Mouse (Mus musculus): ENCODE measurements around the gene Slc22a7. TPM values are rescaled to one million over a fixed set of nuclear protein-coding genes. Genes with fewer than 3 reads are reported as not detected.
A peak's percentile ranks its signal among the peaks of the same experiment; 100 is the strongest.

The Slc22a7 gene
- polyA plus RNA-seq (2012; ENCODE audit: insufficient read depth, insufficient read length, missing spikeins), result not detected in 2 replicates

DNA sequence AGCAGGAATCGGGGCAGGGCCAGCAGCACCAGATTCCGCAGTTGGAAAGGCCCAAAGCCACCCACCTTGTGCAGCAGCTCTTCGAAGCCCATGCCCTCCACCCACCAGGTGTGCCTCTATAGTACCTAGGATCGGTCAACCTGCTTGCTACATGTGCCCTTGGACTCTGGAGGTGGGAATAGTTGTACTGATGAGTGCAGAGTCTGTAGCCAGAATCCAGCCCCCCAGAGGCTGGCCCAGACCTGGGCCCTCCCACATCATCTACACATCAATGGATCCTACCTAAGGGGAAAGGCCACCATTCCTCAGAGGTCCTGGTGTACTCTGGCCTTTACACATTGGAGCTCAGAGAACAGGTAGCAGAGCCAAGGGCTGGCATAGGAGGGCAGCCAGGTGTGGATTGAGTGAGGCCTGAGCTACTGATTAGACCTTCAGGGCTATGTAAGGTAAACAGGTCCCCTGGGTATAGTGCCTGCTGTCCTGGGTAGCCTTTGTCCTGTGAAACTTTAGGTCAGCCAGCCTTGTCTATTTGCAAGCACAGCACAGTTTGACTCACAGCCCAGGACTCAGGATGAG is at the start of gene Slc22a7:
Slc22a7 (minus strand) TSS at position 160 of the 576 bp plus-strand sequence.
- Histone ChIP-seq H3K4me3 (ENCODE audit: insufficient read depth, low read length) (no peak within 1 kb of the TSS), H3K4me1 (ENCODE audit: control insufficient read depth, insufficient read depth, low read length) (no peaks in the 10 kb centered on the region), H3K27ac (ENCODE audit: insufficient read depth, low read depth, low read length) (no peak within 1 kb of the TSS)
- TF ChIP-seq CTCF (IDR thresholded peaks at IDR 0.05; ENCODE audit: low read depth, low read length), result no peak
- TF ChIP-seq POLR2A (IDR thresholded peaks at IDR 0.05; ENCODE audit: borderline replicate concordance, low read depth, low read length), result no peak

DNA sequence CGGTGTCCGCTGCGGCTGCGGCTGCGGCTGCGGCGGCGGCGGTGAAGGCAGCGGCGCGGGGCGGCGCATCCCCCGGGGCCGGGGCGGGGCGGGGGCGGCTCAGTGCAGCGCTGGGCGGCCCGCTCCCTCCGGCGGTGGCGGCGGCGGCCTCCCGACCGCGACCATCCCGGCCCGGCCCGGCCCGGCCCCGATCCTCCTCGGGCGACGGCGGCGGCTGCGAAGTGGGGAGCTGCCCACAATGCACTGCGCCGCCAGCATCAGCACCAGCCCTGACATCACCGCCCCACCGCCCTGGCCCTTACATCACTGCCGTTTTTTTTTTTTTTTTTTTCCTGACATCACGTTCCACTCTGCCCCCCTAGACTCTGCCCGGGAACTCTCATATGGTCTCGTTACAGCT is 49.2 kb upstream of the Slc22a7 start, which contains the start of gene Ttbk1:
Ttbk1 (minus strand) TSS at position 245 of the 400 bp plus-strand sequence.
- Histone ChIP-seq H3K4me1 (ENCODE audit: control insufficient read depth, insufficient read depth, low read length) (peaks cover 3% of the 10 kb centered on the region; the same call in 1 of the 2 replicates), H3K4me3 (ENCODE audit: insufficient read depth, low read length) (no peak within 1 kb of the TSS)
- TF ChIP-seq CTCF (IDR thresholded peaks at IDR 0.05; ENCODE audit: low read depth, low read length), result no peak
- no peak for TF ChIP-seq POLR2A (IDR thresholded peaks at IDR 0.05; ENCODE audit: borderline replicate concordance, low read depth, low read length)

DNA sequence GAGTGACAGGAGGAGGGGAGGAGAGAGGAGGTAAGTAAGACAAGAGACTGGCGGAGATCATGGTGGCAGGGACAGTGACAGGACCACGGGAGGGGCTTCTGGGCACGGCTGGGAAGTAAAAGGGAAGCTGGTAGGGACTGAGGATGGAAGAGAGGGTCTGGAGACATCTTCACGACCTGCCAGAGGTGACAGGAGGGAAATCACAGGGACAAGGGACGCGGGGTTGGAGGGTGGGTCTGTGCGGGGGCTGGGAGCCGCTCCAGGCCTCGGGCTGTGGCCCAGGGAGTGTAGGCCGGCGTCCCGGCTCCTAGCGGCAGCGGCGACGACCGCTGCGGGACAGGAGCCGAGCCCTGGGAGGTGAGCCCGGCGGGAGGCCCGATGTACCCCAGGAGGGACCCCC is 48.7 kb upstream of the Slc22a7 start:
- no peak for TF ChIP-seq POLR2A (IDR thresholded peaks at IDR 0.05; ENCODE audit: borderline replicate concordance, low read depth, low read length)
- H3K4me3 ChIP-seq (ENCODE audit: insufficient read depth, low read length), result no peak overlapping the region

More for the DNA sequence above, 49.2 kb upstream of the Slc22a7 start, which contains the start of gene Ttbk1:
- no peak within 1 kb of the TSS for H3K27ac ChIP-seq (ENCODE audit: insufficient read depth, low read depth, low read length)

DNA sequence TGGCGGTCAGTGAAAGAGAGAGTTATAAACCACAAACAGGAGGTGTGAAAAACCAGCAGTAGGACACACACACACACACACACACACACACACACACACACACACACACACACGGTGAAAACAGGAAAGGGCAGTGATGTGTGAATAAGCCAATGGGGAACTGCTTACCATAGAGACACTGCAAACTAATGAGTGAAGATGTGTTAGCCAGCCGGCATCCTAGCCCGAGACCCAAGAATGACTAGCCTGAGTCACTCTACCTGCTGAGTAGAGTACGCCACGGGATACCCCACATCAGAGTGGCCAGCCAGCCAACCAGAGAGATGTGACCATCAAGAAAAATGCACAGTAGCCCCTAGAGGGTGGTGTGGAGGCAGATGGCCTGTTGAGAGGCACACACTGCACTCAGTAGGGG is 46.2 kb upstream of the Slc22a7 start:
- Histone ChIP-seq H3K27ac (ENCODE audit: insufficient read depth, low read depth, low read length) (no peak overlapping the region), H3K4me1 (ENCODE audit: control insufficient read depth, insufficient read depth, low read length) (peaks cover 3% of the 10 kb centered on the region; the same call in 1 of the 2 replicates)
- no peak; the same call in 1 of the 2 replicates for TF ChIP-seq CTCF (IDR thresholded peaks at IDR 0.05; ENCODE audit: low read depth, low read length)
- no peak for TF ChIP-seq POLR2A (IDR thresholded peaks at IDR 0.05; ENCODE audit: borderline replicate concordance, low read depth, low read length)

More for the DNA sequence above, 48.7 kb upstream of the Slc22a7 start:
- Histone ChIP-seq H3K4me1 (ENCODE audit: control insufficient read depth, insufficient read depth, low read length) (peaks cover 3% of the 10 kb centered on the region; the same call in 1 of the 2 replicates), H3K27ac (ENCODE audit: insufficient read depth, low read depth, low read length) (no peak overlapping the region)

DNA sequence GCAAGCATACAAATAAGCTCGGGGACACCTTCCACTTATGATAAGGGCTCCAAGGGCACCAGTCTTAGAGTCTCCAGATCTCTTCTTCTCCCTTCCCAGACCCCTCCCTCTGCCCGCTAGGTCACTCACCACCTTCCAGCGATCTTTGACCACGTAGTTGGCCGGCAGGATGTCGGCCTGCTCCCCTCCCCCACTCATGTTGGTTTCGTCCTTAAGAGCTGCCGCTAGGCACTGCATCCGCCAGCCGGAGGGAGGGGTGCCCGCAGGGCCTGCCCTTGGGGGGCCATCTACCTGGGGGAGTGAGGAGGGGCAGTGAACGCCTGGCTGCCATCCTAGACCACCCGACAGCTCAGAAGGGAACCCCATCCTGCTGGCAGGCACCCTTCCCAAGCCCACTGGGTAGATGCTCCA is 45.8 kb upstream of the Slc22a7 start:
- peaks cover 3% of the 10 kb centered on the region; the same call in 1 of the 2 replicates for H3K4me1 ChIP-seq (ENCODE audit: control insufficient read depth, insufficient read depth, low read length)
- TF ChIP-seq POLR2A (IDR thresholded peaks at IDR 0.05; ENCODE audit: borderline replicate concordance, low read depth, low read length) (no peak), CTCF (IDR thresholded peaks at IDR 0.05; ENCODE audit: low read depth, low read length) (no peak)
- peak overlapping the region; percentile 49 for H3K4me3 ChIP-seq (ENCODE audit: insufficient read depth, low read length)
- no peak overlapping the region for H3K27ac ChIP-seq (ENCODE audit: insufficient read depth, low read depth, low read length)

More for the DNA sequence above, 46.2 kb upstream of the Slc22a7 start:
- peak overlapping the region; percentile 49; the same call in 1 of the 2 replicates for H3K4me3 ChIP-seq (ENCODE audit: insufficient read depth, low read length)

DNA sequence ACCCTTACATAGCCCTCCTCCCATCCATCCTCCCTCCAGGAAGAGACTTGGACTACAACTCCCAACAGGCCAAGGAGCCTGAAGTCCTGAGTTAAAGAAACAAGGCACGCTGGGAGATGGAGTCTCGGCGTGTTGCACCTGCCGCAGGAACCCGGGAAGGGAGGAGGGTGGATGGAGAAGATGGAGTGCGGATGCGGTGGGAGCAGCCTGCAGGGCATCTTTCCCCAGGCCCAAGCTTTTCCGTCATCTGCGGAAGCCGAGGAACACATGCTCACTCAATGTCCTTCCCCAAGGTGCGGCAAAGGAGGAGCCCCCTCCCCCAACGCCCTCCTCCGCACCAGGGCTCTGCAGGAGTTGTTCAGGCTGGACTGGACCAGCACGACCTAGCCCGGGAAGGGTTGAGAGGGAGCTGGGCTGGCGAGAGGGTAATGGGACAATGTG is 45.3 kb upstream of the Slc22a7 start:
- TF ChIP-seq POLR2A (IDR thresholded peaks at IDR 0.05; ENCODE audit: borderline replicate concordance, low read depth, low read length), result no peak
- TF ChIP-seq CTCF (IDR thresholded peaks at IDR 0.05; ENCODE audit: low read depth, low read length), result no peak
- Histone ChIP-seq H3K4me1 (ENCODE audit: control insufficient read depth, insufficient read depth, low read length) (peaks cover 3% of the 10 kb centered on the region; the same call in 1 of the 2 replicates), H3K4me3 (ENCODE audit: insufficient read depth, low read length) (peak overlapping the region; percentile 49), H3K27ac (ENCODE audit: insufficient read depth, low read depth, low read length) (no peak overlapping the region)

DNA sequence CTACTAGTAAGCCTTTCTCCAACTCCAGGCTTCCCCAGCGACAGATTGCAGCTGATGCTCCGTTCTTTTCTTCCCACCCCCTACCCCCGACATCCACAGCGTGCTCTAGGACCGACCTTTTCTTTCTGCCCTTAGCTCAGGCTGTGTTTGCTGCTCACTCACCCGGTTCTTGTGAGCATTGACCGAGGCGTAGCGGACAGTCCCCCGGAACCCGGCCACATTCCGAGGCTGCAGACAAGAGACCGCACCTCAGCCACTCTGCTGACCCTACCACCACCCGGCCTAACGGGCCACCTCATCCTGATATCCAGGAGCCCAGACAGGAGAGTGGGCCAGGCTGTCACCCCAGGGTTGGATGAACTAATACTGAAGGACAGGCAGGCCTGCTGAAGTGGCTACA is 39.0 kb upstream of the Slc22a7 start:
- Histone ChIP-seq H3K4me1 (ENCODE audit: control insufficient read depth, insufficient read depth, low read length) (no peaks in the 10 kb centered on the region), H3K27ac (ENCODE audit: insufficient read depth, low read depth, low read length) (no peak overlapping the region), H3K4me3 (ENCODE audit: insufficient read depth, low read length) (no peak overlapping the region)
- TF ChIP-seq POLR2A (IDR thresholded peaks at IDR 0.05; ENCODE audit: borderline replicate concordance, low read depth, low read length) (no peak), CTCF (IDR thresholded peaks at IDR 0.05; ENCODE audit: low read depth, low read length) (no peak)

DNA sequence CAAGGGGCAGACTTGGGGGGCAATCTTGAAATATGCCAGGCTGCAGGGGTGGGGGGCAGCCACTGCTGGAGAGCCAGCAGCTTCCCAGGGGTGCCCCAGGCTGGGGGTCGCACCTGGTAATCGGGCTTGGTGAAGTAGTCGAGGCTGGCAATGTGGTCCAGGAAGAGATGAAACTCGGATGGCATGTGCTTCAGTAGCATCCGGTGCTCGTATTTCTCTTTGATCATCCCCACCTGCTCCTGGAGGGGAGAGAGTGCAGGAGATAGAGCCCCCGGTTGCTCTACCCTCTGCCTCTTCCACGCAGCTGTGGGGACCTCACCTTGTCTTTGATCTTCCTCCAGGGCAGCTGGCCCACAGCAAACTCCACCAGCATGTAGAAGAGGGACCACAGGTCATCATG is 38.3 kb upstream of the Slc22a7 start:
- no peak for TF ChIP-seq POLR2A (IDR thresholded peaks at IDR 0.05; ENCODE audit: borderline replicate concordance, low read depth, low read length)
- no peak for TF ChIP-seq CTCF (IDR thresholded peaks at IDR 0.05; ENCODE audit: low read depth, low read length)
- Histone ChIP-seq H3K4me1 (ENCODE audit: control insufficient read depth, insufficient read depth, low read length) (no peaks in the 10 kb centered on the region), H3K27ac (ENCODE audit: insufficient read depth, low read depth, low read length) (no peak overlapping the region), H3K4me3 (ENCODE audit: insufficient read depth, low read length) (no peak overlapping the region)

DNA sequence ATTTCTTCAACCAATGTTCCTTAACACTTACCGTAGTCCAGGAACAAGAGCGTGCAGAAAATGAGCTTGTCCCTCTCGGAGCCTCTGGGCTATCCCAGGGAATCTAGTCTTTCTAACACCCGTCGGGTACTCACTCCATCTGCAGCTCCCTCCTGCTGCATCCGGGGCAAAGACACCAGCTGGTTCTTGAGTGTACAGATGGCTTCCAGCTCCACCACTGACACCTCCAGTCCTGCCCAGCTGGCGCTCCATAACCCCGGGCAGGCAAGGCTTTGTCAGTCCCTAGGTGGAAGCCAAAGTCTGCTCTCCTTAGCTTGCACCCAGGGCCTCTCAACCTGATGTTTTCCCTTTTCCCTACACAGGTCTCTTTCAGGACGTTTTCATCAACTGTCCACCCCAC is 29.6 kb upstream of the Slc22a7 start:
- Histone ChIP-seq H3K4me3 (ENCODE audit: insufficient read depth, low read length) (no peak overlapping the region), H3K27ac (ENCODE audit: insufficient read depth, low read depth, low read length) (no peak overlapping the region), H3K4me1 (ENCODE audit: control insufficient read depth, insufficient read depth, low read length) (no peaks in the 10 kb centered on the region)
- TF ChIP-seq POLR2A (IDR thresholded peaks at IDR 0.05; ENCODE audit: borderline replicate concordance, low read depth, low read length) (no peak), CTCF (IDR thresholded peaks at IDR 0.05; ENCODE audit: low read depth, low read length) (no peak)

DNA sequence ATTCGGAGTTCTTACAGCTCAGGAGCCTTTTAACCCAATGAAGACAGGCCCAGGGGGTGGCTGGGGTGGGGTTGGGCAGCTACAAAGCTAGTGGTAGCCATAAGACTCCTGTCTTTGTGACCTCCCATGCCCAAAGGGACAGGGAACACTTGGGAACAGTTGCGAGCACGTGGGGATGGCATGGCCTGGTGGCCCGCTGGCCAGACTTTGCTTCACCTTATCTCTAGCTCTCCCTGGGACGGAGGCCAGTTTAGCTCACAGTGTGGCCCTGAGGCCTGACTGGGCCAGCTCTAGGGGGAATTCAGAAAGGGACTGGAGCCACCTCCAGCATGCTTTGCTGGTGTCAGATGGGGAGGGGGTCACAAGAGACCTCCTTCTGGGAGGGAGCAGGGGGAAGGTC is 24.0 kb upstream of the Slc22a7 start:
- Histone ChIP-seq H3K27ac (ENCODE audit: insufficient read depth, low read depth, low read length) (no peak overlapping the region), H3K4me1 (ENCODE audit: control insufficient read depth, insufficient read depth, low read length) (no peaks in the 10 kb centered on the region), H3K4me3 (ENCODE audit: insufficient read depth, low read length) (no peak overlapping the region)
- TF ChIP-seq POLR2A (IDR thresholded peaks at IDR 0.05; ENCODE audit: borderline replicate concordance, low read depth, low read length) (no peak), CTCF (IDR thresholded peaks at IDR 0.05; ENCODE audit: low read depth, low read length) (no peak)
